Mouse (Mus musculus) heart, postnatal 0 days (tissue): ENCODE data around the gene Rnft1.

Experiments
- CTCF ChIP-seq: IDR thresholded peaks from 2 replicates; pipeline ENCODE4 v1.5.1; 2016; ENCODE audit warnings: antibody characterized with exemption, control low read depth, low read depth
- EP300 ChIP-seq: IDR thresholded peaks from 2 replicates; pipeline ENCODE4 v1.6.1; 2016; ENCODE audit warnings: antibody characterized with exemption, low read depth

- peak; percentile 46 for TF ChIP-seq CTCF
- TF ChIP-seq EP300, result no peak
Observed at GRCm38 (mm10) chr11:86436843-86437242, 47.6 kb upstream of the Rnft1 start.
